Mouse (Mus musculus) C2C12 (cell line): Measurements from ENCODE around the gene F830045P16Rik. TPM values are rescaled to one million over a fixed set of nuclear protein-coding genes. Genes with fewer than 3 reads are reported as not detected.

ENCODE experiments used
- H3K27me3 ChIP-seq: one replicate; pipeline ENCODE4 v1.6.1; 2011; ENCODE audit not compliant: control insufficient read depth, insufficient read depth, insufficient read length
- H3K36me3 ChIP-seq: one replicate; pipeline ENCODE4 v1.6.1; 2011; ENCODE audit not compliant: control insufficient read depth, insufficient read depth
- H3K4me3 ChIP-seq: one replicate; pipeline ENCODE4 v1.5.1; 2011; ENCODE audit warnings: mild to moderate bottlenecking, control low read depth; ENCODE audit not compliant: poor library complexity, insufficient read depth, severe bottlenecking
- H3K79me2 ChIP-seq: one replicate; pipeline ENCODE4 v1.6.1; 2011; ENCODE audit not compliant: control insufficient read depth, insufficient read depth
- H3K79me3 ChIP-seq: one replicate; pipeline ENCODE4 v1.6.1; 2011; ENCODE audit warnings: low read depth, control low read depth
- H3ac ChIP-seq: one replicate; pipeline ENCODE3; 2011; ENCODE audit warnings: low read depth; ENCODE audit not compliant: control insufficient read depth, insufficient read length
- CEBPB ChIP-seq: IDR thresholded peaks from one replicate; pipeline ENCODE4 v1.6.1; 2011; ENCODE audit warnings: low read depth, mild to moderate bottlenecking, control low read depth, moderate library complexity
- CTCF ChIP-seq: IDR thresholded peaks from one replicate; pipeline ENCODE4 v1.5.1; 2011; ENCODE audit not compliant: control insufficient read depth, insufficient read depth, insufficient read length
- FOSL1 ChIP-seq: IDR thresholded peaks from one replicate; pipeline ENCODE4 v1.8.0; 2011; ENCODE audit warnings: mild to moderate bottlenecking, low read length; ENCODE audit not compliant: poor library complexity, insufficient read depth, severe bottlenecking
- MAX ChIP-seq: IDR thresholded peaks from one replicate; pipeline ENCODE4 v1.6.1; 2011; ENCODE audit warnings: mild to moderate bottlenecking, control low read depth
- MYOD1 ChIP-seq: IDR thresholded peaks from one replicate; pipeline ENCODE4 v1.6.1; 2011; ENCODE audit warnings: low read depth; ENCODE audit not compliant: control insufficient read depth, insufficient read length
- MYOG ChIP-seq: IDR thresholded peaks from one replicate; pipeline ENCODE4 v1.6.1; 2011; ENCODE audit not compliant: control insufficient read depth, insufficient read length; ENCODE audit errors: extremely low read depth
- USF1 ChIP-seq: IDR thresholded peaks from one replicate; pipeline ENCODE4 v1.6.1; 2011; ENCODE audit warnings: low read depth, mild to moderate bottlenecking, control low read depth, moderate library complexity
- polyA plus RNA-seq: library from polyadenylated mRNA; unstranded; fragments of >200 nt; fragmentation: generic; extraction: Trizol; gene quantifications from one replicate; pipeline ENCODE4 v1.2.1, GENCODE M21; 2012; ENCODE audit warnings: missing spikeins

Gene F830045P16Rik
- polyA plus RNA-seq, 1 experiment = not detected

- no peaks in the 10 kb centered on the region for H3K79me3 ChIP-seq
- H3ac ChIP-seq = no peak overlapping the region
- no peaks in the 10 kb centered on the region for H3K27me3 ChIP-seq
- H3K36me3 ChIP-seq = no peaks in the 10 kb centered on the region
- H3K4me3 ChIP-seq = no peak overlapping the region
- no peaks in the 10 kb centered on the region for H3K79me2 ChIP-seq
- no peak for TF ChIP-seq FOSL1
- no peak for TF ChIP-seq MAX
- TF ChIP-seq CTCF = no peak
- no peak for TF ChIP-seq MYOG
- TF ChIP-seq MYOD1 = no peak
- no peak for TF ChIP-seq USF1
- no peak for TF ChIP-seq CEBPB
Measured at GRCm38 (mm10) chr2:129410344-129410743, 126.1 kb downstream of the F830045P16Rik start.

- TF ChIP-seq FOSL1 (no peak), CEBPB (no peak), MAX (no peak), CTCF (peak; percentile 53), USF1 (no peak)
- Histone ChIP-seq H3K36me3 (no peaks in the 10 kb centered on the region), H3K4me3 (no peak overlapping the region), H3K27me3 (no peaks in the 10 kb centered on the region), H3K79me2 (no peaks in the 10 kb centered on the region), H3K79me3 (no peaks in the 10 kb centered on the region), H3ac (no peak overlapping the region)
Measured at GRCm38 (mm10) chr2:129408476-129408875, 127.9 kb downstream of the F830045P16Rik start.

Other genes with a start within 250 kb of the F830045P16Rik start
- gene Ckap2l, start 239.4 kb downstream of the F830045P16Rik start, polyA plus RNA-seq = 17.9 TPM
- not detected for gene Il1a, start 226.6 kb downstream of the F830045P16Rik start, polyA plus RNA-seq
- gene Il1b, start 165.5 kb downstream of the F830045P16Rik start, polyA plus RNA-seq = not detected
- 0.12 TPM for gene Sirpa, start 56.2 kb upstream of the F830045P16Rik start, polyA plus RNA-seq
- gene Pdyn, start 163.2 kb upstream of the F830045P16Rik start, polyA plus RNA-seq = not detected